Mouse (Mus musculus): Measurements from ENCODE around the gene Usp21.

The Usp21 gene

DNA sequence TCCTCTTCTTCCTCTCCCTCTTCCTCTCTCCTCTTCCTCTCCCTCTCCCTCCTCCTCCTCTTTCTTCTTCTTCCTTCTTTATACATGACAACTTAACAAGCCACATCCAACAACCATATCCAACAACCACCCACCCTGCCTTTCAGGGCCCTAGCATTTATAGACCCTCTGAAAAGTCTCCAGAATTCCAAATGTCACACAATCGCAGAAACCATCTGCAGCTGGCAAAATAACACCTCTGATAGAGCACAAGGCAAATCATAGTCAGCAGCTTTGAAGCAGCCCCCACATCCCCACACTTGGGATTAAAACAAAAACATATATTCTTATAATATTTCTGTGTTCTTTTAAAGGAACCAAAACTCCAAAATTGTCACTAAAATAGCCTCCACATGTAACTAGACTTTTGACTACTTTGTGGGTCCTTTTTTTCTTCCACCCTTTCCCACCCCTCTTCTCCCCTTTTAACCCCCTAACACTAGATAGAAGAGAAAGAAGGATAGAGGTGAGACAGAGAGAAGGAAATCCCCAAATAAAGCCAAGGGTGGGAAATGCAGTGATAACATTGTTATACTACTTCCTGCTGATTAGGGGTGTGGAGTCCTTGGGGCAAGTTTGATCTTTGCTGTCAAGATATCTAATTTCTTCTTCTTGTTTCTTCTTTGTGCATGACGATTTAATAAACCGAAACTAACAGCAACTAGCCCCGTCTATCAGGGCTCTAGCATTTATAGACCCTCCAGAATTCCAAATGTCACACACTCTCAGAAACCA is 21.6 kb downstream of the Usp21 start:
- DNase-seq (ENCODE audit: low spot score in 2 of 2), result no peak

DNA sequence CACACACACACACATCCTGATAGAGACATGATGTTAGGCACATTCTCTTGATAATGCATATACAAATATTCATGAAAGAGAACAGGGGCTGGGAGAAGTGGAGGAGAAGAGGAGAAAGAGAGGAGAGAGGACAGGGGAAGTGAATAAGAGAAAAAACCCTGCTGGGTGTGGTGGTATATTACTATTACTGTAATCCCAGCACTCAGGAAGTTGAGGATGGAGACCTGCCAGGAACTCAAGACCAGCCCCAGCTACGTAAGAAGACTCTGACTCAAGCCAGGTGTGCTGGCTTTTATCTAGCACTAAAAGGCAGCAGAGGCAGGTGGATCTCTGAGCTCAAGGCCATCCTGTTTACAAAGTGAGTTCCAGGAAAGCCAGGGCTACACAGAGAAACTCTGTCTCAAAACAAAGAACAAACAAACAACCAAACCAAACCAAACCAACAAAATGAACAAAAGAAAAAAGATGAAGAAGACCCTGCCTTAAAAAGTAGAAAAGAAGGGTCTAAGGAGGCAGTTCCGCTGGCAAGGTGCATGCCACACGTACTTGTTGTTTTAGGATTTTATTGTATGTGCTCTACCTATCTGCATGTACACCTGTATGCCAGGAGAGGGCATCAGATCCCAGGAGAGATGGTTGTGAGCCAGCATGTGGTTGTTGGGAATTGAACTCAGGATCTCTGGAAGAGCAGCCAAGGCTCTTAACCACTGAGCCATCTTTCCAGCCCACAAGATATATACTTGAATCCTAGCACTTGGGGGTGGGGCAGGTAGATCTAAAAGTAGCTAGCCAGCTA is 23.9 kb downstream of the Usp21 start:
- no peak for DNase-seq (ENCODE audit: low spot score in 2 of 2)

DNA sequence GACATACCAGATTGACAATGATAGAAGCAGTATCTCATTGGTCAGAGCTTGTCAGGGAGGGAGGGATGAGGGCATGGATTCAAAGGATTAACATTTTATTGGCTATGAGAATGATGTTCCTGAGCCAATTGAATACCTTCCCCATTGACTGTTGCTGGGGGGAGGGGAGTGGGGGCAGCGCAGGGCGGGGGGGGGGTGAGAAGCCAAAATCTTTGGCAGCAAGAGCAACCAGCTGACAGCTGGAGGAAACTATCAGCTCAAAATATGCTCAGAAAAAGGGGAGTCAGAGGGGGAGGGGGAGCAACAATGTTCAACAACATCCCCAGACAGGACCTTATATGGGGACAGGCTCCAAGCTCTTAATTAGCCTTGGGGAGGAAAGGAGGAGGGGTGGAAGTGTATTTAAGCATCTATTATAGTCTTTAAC is 24.6 kb downstream of the Usp21 start:
- DNase-seq (ENCODE audit: low spot score in 2 of 2), result peak in 1 of 2 experiments; percentile 82

DNA sequence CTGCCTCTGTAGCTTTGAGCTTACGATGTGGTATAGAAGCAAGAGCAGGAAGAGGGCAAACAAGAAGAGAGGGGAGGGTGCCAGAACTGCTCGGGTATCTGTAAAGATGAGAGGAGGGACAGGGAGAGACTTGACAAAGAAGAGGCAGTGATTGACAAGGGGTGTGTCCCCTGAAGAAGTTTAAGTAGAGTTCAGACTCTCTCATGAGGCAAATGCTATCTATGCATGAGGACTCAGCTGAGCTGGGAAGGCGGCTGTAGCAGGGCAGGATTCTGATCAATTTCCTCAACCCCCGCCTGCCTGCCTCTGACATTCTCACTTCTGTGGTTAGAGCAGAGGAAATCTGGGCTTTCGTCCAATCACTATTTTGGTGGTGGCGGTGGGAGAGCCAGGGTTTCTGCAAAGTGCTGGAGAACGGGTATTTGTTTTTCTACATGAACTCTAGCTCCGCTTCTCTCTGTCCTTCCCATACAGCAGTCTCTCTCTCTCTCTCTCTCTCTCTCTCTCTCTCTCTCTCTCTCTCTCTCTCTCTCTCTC is 25.1 kb downstream of the Usp21 start:
- DNase-seq (ENCODE audit: low spot score in 2 of 2), result peak; percentile 75 to 84

DNA sequence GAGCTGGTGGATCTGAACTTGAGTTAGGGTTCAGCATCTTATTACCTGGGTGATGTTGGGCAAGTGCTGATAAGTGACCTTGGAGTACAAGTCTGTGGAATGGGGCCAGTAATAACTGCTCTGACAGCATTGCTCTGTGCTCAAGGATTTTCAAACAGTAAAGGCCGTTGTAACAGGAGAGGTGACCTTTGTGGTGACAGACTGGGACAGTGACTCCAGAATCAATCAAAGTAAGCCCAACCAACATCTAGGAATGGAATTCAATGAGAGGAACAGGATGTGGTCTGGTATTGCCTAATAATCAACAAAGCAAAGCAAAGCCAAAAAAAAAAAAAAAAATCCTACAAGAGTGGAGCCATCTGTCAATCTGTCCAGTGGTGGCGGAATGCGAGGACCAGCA is 27.5 kb downstream of the Usp21 start:
- no peak for DNase-seq (ENCODE audit: low spot score in 2 of 2)

DNA sequence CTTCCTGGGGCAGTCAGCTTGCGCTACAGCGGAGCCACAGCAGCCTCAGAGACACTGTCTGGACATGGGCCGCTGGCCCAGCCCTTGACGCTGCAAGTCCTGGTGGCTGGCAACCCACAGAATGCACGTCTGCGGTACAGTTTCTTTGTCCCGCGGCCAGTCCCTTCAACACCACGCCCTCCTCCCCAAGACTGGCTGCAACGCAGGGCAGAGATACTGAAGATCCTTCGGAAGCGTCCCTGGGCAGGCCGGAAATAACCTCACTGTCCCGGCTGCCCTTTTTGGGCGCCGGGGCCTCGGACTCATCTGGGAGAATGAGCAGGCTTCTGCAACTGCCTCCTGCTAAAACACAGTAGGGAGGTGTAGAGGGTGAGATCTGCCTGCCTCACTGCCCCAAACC is 28.9 kb downstream of the Usp21 start:
- DNase-seq (ENCODE audit: low spot score in 2 of 2), result no peak

DNA sequence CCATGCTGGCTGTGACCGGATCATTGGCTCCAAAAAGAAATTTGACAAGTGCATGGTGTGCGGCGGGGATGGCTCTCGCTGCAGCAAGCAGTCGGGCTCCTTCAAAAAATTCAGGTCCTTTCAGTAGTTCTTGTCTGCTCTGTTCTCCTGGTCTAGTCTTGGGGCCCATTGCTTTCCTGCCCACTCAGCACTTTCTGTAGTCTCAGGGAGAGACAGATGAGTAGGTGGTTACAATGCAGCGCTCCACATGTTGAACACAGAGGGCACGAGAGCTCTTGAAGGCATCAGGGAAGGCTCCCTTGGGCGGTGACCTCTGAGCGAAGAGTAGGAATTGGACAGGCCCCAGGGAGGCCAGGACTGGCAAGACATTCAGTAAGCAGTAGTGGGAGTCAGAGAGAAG is 30.0 kb downstream of the Usp21 start:
- DNase-seq (ENCODE audit: low spot score in 2 of 2), result no peak

DNA sequence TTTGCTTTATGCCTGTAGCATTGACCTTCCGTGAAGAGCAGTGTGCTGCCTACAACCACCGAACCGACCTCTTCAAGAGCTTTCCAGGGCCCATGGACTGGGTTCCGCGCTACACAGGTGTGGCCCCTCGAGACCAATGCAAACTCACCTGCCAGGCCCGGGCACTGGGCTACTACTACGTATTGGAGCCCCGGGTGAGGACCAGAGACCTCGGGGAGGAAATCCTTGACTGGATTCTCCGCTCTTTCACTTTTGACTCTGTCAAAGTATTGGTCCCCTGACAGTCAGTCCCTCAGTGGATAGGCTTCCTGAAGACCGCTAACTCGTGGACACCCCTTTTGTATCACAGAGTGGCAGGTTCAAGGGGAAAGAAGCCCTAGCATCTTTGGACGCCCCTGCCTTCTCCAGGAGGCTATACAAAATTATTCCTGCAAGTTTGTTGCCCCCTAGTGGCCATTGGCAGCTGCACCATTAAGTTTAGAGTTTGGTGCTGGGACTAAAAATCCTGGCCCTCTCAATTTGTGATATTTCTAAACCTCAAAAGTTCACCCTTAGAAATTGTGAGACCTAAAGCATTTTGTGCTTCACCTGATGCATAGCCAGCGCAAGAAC is 30.7 kb downstream of the Usp21 start:
- DNase-seq (ENCODE audit: low spot score in 2 of 2), result peak in 1 of 2 experiments; percentile 47

DNA sequence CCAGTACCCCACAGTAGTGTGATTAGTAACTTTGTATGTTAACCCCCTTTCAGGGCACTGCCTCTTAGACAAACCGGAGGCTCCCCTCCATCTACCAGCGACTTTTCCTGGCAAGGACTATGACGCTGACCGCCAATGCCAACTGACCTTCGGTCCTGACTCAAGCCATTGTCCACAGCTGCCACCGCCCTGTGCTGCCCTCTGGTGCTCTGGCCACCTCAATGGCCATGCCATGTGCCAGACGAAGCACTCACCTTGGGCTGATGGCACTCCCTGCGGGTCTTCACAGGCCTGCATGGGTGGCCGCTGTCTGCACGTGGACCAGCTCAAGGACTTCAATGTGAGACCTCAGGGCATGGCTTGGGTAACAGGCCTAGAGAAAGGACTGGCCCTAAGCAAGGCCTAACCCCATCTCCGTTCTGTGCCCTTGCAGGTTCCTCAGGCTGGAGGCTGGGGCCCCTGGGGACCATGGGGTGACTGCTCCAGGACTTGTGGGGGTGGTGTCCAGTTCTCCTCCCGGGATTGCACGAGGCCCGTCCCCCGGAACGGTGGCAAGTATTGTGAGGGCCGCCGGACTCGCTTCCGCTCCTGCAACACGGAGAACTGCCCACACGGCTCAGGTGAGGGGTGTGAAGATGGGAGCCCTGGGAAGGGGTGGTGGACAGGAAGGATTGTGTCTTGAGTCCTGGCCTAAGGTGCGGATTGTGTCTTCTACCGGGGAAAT is 31.5 kb downstream of the Usp21 start:
- no peak for DNase-seq (ENCODE audit: low spot score in 2 of 2)

DNA sequence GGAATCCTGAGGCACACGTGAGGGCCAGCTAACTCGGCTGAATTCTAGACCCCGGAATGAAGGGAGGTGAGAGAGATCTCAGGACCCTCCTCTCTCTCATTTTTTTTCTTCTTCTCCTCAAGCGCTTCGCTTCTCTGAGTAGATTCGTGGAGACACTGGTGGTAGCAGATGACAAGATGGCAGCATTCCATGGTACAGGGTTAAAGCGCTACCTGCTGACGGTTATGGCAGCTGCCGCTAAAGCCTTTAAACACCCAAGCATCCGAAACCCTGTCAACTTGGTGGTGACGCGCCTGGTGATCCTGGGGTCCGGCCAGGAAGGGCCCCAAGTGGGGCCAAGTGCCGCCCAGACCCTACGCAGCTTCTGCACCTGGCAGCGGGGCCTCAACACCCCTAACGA is 35.4 kb downstream of the Usp21 start:
- DNase-seq (ENCODE audit: low spot score in 2 of 2), result no peak

DNA sequence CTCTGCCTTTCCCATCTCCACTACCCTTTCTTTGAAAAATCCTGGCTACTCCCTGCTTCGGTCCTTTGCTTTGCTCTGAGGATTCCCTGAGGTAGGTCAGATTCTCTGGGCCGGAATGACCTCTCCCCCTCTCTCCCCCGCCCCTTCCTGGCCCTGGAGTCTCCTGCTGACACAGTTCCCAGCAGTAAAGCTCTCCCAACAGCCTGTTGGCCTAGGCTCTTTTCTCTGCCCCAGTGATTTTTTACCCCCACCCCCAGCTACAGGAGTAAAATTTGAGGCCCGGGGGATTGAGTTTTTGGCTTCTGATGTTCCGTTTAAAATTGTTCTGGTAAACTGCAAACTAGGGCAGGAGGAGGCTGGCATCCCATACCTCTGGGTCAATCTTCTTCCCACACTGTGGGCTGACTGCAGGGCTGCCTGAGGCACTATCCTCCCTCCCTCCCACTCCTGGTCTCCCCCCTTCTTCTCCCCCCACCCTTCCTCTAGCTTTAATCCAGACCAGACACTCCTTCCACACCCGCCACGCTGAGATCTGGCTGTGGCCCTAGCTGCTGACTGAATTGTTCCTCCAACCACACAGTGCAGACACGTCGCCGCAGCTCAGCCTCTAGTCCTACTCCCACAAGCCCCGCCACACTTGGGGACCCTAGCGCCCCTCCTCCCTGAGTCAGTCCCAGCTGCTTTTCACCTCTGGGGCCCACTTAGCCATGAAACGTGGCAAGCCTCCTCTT is 36.0 kb downstream of the Usp21 start:
- no peak for DNase-seq (ENCODE audit: low spot score in 2 of 2)

DNA sequence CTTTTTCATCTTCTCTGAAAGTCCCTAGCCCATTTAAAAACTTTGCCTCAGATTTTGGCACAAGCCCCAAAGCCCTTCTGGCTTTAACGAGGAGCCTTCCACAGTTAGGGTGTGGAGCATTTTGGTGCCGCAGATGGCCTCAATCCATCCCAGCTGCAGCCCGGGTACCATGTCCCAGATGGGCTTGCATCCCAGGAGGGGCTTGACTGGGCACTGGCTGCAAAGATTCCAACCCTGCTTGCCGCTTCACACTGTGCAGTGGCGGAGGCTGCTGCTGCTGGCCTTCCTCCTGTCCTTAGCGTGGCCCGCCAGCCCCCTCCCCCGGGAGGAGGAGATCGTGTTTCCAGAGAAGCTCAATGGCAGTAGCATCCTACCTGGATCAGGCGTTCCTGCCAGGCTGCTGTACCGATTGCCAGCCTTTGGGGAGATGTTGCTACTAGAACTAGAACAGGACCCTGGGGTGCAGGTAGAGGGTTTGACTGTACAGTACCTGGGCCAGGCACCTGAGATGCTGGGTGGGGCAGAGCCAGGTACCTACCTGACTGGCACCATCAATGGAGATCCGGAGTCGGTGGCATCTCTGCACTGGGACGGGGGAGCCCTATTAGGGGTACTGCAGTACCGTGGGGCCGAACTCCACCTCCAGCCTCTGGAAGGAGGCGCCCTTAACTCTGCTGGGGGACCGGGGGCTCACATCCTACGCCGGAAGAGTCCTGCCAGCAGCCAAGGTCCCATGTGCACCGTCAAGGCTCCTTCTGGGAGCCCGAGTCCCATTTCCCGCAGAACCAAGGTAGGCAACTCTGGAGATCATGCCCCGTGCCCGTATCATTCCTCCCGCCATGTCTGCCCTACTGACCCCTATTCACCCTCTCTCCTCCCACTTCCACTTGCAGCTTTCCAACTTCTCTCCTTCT is 36.9 kb downstream of the Usp21 start, which contains the start of gene Ndufs2:
TSS of gene Ndufs2 (minus strand) at position 709 of the 914 bp plus-strand sequence.
- DNase-seq (ENCODE audit: low spot score in 2 of 2), result no peak

DNA sequence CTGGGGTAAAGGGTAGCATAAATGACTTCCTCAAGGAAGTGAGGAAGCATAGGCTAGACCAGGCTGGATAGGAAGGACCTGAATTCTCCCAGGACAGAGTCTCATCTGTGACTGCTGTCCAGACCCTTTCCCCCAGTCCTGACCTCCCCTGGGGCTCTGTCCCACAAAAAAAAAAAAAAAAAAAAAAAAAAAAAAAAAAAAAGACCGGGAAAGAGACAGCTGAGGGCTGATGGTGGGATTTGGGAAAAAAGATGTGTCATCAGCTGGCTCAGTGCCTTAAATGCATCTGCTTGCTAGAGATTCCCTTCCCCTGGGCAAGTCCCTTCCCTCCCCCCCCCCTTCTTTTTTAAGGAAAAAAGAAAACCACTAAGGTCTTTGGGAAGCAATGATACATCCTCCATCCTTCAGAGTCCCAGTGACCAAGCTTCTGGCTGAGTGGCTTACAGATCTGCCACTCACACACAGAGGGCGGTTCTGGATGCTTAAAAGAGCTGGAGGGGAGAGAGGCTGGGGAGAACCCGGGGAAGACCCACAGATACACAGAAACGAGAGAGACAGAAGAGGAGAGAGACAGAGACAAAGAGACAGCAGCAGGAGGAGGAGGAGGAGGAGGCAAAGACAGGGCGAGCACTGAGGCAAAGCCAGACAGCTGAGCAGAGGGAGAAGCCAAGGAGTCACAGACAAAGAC is 37.7 kb downstream of the Usp21 start, which contains the start of gene Adamts4:
TSS of gene Adamts4 (plus strand) at position 509 of the 688 bp plus-strand sequence.
- DNase-seq (ENCODE audit: low spot score in 2 of 2), result peak in 1 of 2 experiments; percentile 53

DNA sequence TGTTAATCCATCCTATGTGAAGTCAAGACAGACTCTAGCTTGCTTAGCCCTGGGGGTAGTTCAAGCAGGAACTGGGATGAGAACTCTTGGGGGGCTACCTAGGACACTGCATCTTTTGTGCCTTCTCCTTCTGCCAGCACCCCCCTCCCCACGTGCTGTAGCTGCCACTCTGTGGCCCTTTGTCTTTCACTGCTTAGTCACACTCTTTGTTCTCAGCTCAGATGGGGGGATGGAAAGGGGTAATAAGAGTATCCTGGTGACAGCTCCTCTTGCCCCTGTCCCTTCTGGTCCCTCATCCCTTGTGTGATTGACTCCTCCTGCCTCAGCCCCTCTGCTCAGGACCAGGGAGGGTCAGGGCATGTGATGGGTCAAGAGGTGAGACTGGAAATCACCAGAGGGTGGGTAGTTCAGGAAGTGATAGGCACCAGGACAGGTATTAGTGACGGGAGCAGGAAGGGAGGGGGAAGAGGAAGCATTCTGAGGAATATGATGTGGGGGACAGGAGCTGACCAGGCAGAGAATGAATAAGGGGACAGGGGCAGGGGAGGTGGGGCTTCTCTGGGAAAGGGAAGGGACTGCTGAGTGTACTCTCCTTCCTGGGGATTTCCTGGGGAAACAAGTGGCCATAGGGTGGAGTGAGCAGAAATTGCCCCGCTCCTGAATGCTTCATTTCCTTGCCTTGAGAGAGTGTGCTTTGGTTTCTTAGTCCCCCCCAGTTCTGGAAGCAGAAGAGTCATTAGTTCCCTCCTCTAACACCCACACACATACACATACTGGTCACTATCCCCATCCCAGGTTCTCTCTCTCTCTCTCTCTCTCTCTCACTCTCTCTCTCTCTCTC is 39.2 kb downstream of the Usp21 start:
- no peak for DNase-seq (ENCODE audit: low spot score in 2 of 2)

DNA sequence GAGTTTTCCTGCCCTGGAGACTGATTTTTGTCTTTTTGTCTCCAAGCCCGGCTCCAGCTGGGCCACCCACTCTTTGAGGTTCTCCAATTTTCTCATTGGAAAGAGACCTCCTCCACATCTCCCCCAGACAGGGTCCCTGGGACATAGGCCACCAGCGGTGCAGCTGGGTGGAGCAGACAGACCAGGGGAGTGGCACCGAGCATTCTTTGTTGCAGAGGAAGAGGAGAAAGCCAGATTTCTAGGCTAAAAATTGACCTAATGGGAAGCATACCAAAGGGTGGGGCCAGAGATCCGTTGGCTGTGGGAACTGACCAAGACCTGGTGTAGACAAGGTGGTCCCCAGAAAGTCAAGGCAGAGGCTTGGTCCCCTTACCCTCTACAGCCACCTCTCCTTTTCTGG is 39.9 kb downstream of the Usp21 start:
- DNase-seq (ENCODE audit: low spot score in 2 of 2), result no peak

DNA sequence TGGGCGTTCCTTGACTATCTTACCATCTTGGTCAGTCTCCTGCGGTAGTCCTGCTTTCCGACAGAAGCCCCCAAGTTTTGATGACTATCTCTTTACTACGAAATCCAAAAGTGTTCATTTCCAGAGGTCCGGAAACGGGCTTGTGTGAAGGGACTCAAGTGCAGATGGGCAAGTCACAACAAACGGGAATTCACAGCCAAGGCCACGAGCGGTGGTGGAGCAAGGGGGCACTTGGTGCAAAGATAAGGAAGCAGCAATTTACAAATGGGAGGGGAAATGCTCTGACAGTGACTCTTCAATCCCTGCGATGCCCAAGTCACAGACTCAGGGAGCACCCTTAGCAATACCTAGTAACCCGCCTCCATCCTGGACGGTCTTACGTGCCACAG is 40.3 kb downstream of the Usp21 start:
- no peak for DNase-seq (ENCODE audit: low spot score in 2 of 2)

DNA sequence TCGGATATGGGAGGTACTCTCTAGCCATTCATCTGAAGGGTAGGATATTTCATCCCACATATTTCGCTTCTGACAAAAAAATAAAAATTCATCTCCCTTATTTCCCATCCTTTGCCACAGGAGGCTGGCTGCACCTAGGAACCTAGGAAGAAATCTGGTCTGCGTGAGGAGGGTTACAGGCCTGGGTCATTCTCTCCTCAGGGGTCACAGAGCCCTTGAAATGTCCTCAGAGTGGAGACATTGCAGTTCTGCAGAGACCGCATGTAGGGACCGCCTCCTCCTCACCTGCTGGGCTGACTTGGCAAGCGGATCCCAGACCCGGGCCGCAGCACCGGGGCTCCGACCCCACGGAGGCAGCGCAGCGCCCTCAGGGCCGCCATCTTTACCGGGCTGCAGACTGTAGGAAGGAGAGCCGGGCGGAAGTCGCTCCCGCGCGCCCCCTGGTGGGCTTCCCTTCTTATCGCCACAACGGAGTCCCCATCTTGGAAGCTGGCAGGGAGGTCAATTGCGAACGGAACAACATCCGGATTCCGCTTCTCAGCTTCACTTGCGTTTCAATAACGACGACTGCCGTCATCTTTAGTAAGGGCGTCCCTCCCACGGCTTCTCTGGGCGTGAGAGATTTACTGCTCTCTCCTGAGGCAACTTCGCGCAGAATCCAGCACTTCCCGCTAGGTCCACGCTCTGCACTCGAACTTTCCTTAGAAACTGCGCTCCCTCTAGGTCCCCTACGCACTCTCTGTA is 40.9 kb downstream of the Usp21 start:
- DNase-seq (ENCODE audit: low spot score in 2 of 2), result peak; percentile 97

DNA sequence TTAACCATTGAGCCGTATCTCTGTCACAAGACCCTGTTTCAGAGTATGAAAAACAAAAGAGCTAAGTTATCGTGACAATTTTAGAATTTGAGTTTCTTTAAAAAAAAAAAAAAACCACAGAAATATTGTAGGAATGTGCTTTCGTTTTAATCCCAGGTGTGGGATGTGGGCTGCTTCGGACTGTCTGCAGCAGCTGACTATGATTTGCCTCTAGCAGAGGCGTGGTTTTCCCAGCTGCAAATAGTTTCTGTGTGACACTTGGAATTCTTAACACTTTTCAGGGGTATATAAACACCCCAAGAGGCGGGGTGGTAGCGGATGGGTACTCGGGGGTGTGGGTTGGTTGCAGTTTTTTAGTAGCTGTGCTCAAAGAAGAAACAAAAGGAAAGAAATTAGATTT is 42.4 kb downstream of the Usp21 start:
- no peak for DNase-seq (ENCODE audit: low spot score in 2 of 2)
